Mouse (Mus musculus) liver, embryonic 12.5 days (tissue): ENCODE measurements around the gene Gucy1a1. TPM values are rescaled to one million over a fixed set of nuclear protein-coding genes. Genes with fewer than 3 reads are reported as not detected.
A peak's percentile ranks its signal among the peaks of the same experiment; 100 is the strongest.

Source experiments
- ATAC-seq: fragments of 200-750 bp; cut with Nextera tagmentation; 2 replicates; pipeline ENCODE4 v1.8.0; 2017; ENCODE audit warnings: moderate number of reproducible peaks, mild to moderate bottlenecking, moderate library complexity
- H3K27ac ChIP-seq: fragments of 300-500 bp; sonication (generic); 2 replicates; pipeline ENCODE4 v1.5.1; 2016; ENCODE audit warnings: mild to moderate bottlenecking
- H3K27me3 ChIP-seq: fragments of 300-500 bp; sonication (generic); replicated peaks from 2 replicates; pipeline ENCODE4 v1.6.1; 2016; ENCODE audit warnings: mild to moderate bottlenecking, moderate library complexity
- H3K36me3 ChIP-seq: fragments of 300-500 bp; sonication (generic); 2 replicates; pipeline ENCODE4 v1.6.1; 2016; ENCODE audit warnings: mild to moderate bottlenecking, moderate library complexity
- H3K4me1 ChIP-seq: fragments of 300-500 bp; sonication (generic); 2 replicates; pipeline ENCODE4 v1.6.1; 2016
- H3K4me2 ChIP-seq: fragments of 300-500 bp; sonication (generic); 2 replicates; pipeline ENCODE4 v1.6.1; 2016; ENCODE audit warnings: mild to moderate bottlenecking, moderate library complexity
- H3K4me3 ChIP-seq: fragments of 300-500 bp; sonication (generic); 2 replicates; pipeline ENCODE4 v1.5.1; 2016; ENCODE audit warnings: mild to moderate bottlenecking, moderate library complexity
- H3K9ac ChIP-seq: fragments of 300-500 bp; sonication (generic); 2 replicates; pipeline ENCODE4 v1.6.1; 2016; ENCODE audit warnings: mild to moderate bottlenecking, moderate library complexity
- H3K9me3 ChIP-seq: fragments of 300-500 bp; sonication (generic); replicated peaks from 2 replicates; pipeline ENCODE4 v1.6.1; 2016; ENCODE audit warnings: mild to moderate bottlenecking, moderate library complexity
- WGBS: fragments of 180-500 bp; shearing (Covaris S2); methylation state at CpG from one replicate; pipeline ENCODE4 v1.1.7; 2016; ENCODE audit not compliant: insufficient replicate concordance; 5-methylcytosine and 5-hydroxymethylcytosine counted together
- polyA plus RNA-seq: library from polyadenylated mRNA; unstranded; fragments of >200 nt; fragmentation: Nextera tagmentation; extraction: Ambion mirVana; gene quantifications from 2 replicates; pipeline ENCODE4 v1.2.1, GENCODE M21; 2016

Gucy1a1 gene
- polyA plus RNA-seq, 1 experiment from 2014 or later: 9.8 TPM

DNA sequence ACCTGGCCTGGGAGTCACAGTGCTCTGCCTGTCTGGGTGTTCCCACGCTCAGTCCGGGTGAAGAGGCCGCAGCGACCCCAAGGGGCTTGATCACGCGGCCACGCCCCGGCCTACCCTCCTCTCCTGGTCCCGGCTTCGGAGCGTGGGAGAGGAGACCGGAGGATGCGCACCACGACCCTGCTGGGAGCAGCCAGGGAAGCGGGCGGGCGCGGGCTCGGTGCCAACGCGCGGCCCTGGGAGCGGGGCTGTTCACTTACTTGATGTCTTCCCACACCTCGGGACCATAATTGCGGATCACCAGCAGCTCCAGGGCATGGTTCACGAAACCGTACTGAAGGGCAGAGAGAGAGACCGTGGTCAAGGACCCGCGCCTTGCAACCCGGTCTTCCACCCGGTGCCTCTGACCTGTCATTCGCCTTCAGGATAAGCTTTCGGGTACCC, 71.8 kb downstream of the Gucy1a1 start:
- Histone ChIP-seq H3K9me3 (no peaks in the 10 kb centered on the region), H3K27me3 (peaks cover 27% of the 10 kb centered on the region), H3K4me2 (peak overlapping the region; percentile 58), H3K36me3 (no peaks in the 10 kb centered on the region), H3K4me3 (peak overlapping the region; percentile 50), H3K27ac (peak overlapping the region; percentile 40; the same call in 1 of the 2 replicates), H3K9ac (peak overlapping the region; percentile 39; the same call in 1 of the 2 replicates), H3K4me1 (no peaks in the 10 kb centered on the region)
- no peak for ATAC-seq
- WGBS: 2% methylated on average over 34 of the region's 34 CpGs

DNA sequence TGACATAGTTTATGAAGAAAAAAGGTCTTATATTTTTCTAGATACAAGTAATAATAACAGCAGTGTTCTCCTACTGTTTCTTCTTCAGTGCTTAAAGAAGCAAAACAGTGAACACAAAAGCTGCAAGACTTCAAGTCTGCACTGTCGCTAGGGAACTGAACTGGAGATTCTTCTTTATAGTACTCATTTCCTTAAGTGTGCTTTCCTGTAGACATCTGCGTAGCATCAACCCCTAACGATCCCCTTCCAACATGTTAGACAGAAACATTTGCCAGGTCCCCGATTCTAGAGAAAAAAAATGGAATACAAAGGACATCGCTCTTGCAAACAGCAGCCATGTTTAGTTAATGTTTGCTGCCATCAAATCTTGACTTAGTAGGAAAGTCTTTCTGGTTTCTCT, 77.8 kb downstream of the Gucy1a1 start:
- peaks cover under 1% of the 10 kb centered on the region for H3K27me3 ChIP-seq
- no peak overlapping the region for H3K27ac ChIP-seq
- no peak overlapping the region for H3K4me2 ChIP-seq
- no peaks in the 10 kb centered on the region for H3K9me3 ChIP-seq
- H3K9ac ChIP-seq: no peak overlapping the region
- no peak overlapping the region for H3K4me3 ChIP-seq
- H3K4me1 ChIP-seq: no peaks in the 10 kb centered on the region
- 74% methylated on average over 5 of the region's 5 CpGs for WGBS
- H3K36me3 ChIP-seq: no peaks in the 10 kb centered on the region
- no peak for ATAC-seq

GRCm38 (mm10) chr3:82061402-82062180, 84.0 kb downstream of the Gucy1a1 start:
- WGBS: 25% methylated on average over 9 of the region's 9 CpGs
- H3K27ac ChIP-seq: 0 out of 2 replicates have a peak overlapping the region, but pooled peaks have one; percentile 22
- H3K9ac ChIP-seq: no peak overlapping the region
- H3K4me2 ChIP-seq: no peak overlapping the region
- H3K9me3 ChIP-seq: no peaks in the 10 kb centered on the region
- no peak overlapping the region for H3K4me3 ChIP-seq
- peaks cover 16% of the 10 kb centered on the region; the same call in 1 of the 2 replicates for H3K4me1 ChIP-seq
- ATAC-seq: peak; percentile 77
- H3K27me3 ChIP-seq: no peaks in the 10 kb centered on the region
- H3K36me3 ChIP-seq: no peaks in the 10 kb centered on the region

GRCm38 (mm10) chr3:82057201-82057600, 88.4 kb downstream of the Gucy1a1 start:
- H3K4me3 ChIP-seq: no peak overlapping the region
- no peak for ATAC-seq
- no peak overlapping the region for H3K9ac ChIP-seq
- 29% methylated on average over 5 of the region's 5 CpGs for WGBS
- H3K4me2 ChIP-seq: no peak overlapping the region
- peaks cover 16% of the 10 kb centered on the region; the same call in 1 of the 2 replicates for H3K4me1 ChIP-seq
- no peaks in the 10 kb centered on the region for H3K36me3 ChIP-seq
- H3K27me3 ChIP-seq: no peaks in the 10 kb centered on the region
- H3K27ac ChIP-seq: no peak overlapping the region
- no peaks in the 10 kb centered on the region for H3K9me3 ChIP-seq

DNA sequence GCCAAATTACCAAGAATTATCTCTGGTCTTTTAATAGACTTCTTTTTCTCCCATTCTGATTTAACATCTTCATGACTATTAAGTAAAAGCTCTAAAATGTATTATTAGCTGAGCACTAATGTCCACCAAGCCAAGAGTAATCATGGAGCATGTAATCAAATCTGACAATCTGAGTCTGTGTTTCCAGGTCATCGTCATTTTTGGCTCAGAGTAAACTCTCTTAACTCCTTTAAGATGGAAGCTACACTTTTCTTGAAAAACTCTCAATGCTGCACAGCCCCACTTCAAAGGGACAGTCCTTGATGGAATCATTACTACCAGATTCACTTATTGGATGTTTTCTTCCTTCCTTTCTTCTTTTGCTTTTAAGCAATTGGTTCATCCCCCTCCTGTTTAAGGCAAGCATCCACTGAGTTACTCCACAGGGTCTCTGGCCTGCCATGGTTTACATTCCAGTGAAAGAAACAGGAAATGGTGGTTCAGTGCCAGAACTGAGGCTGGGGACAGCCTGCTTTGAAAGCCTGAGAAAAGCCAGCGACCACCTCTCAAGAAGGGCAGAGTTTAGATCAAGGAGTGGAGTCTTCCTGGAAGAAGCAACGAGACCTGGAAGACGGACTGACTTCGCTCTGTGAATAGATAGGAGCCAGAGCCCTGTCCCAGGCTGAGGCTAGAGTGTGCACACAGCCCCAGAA, 91.2 kb downstream of the Gucy1a1 start:
- H3K9me3 ChIP-seq: no peaks in the 10 kb centered on the region
- H3K27me3 ChIP-seq: no peaks in the 10 kb centered on the region
- no peak overlapping the region for H3K9ac ChIP-seq
- ATAC-seq: no peak
- no peak overlapping the region for H3K4me2 ChIP-seq
- H3K4me3 ChIP-seq: no peak overlapping the region
- WGBS: 44% methylated on average over 5 of the region's 5 CpGs
- H3K27ac ChIP-seq: no peak overlapping the region
- no peaks in the 10 kb centered on the region for H3K36me3 ChIP-seq
- H3K4me1 ChIP-seq: no peaks in the 10 kb centered on the region

DNA sequence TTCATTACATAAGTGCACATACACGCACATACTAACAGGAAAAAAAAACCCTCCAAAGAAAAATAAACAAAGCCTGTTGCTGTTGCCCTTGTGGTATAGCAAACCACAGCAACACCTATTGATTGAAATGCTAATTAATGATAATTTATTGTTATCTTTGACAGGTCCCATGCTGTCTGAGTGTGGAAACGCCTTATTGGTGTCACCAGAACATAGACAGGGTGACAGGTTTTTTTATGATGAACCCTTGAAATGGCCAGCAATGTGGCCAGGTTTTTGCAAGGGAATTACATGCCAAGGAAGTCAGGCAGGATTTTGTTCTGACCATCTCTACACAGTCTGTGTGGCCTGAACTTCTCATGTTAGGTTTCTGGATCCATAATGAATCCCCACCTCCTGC, 93.6 kb downstream of the Gucy1a1 start:
- ATAC-seq: no peak
- Histone ChIP-seq H3K36me3 (no peaks in the 10 kb centered on the region), H3K4me3 (no peak overlapping the region), H3K27ac (no peak overlapping the region), H3K9ac (no peak overlapping the region), H3K4me1 (no peaks in the 10 kb centered on the region), H3K9me3 (no peaks in the 10 kb centered on the region), H3K27me3 (no peaks in the 10 kb centered on the region), H3K4me2 (no peak overlapping the region)
- 53% methylated on average over 2 of the region's 2 CpGs for WGBS

DNA sequence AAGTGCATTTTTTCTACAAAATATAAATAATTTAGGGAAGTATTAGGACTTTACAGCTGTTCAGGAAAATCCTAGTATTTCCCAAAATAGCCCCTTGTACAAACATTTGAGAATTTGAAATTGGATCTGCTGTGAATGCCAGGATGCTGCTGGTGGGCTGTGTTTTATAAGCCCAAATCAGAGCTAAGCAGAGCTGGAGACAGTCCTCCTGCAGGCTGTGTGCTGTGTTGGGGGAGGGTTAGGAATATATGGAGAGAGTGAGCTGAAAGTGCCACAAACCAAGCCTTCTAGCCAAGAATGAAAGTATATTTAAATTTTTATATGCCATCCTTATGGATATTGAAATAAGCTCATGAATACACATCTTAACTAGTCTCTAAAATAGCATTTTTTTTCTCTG, 94.1 kb downstream of the Gucy1a1 start:
- Histone ChIP-seq H3K4me3 (no peak overlapping the region), H3K4me1 (no peaks in the 10 kb centered on the region), H3K9ac (no peak overlapping the region), H3K36me3 (no peaks in the 10 kb centered on the region), H3K4me2 (no peak overlapping the region), H3K27me3 (no peaks in the 10 kb centered on the region), H3K9me3 (no peaks in the 10 kb centered on the region), H3K27ac (no peak overlapping the region)
- ATAC-seq: no peak

GRCm38 (mm10) chr3:82048681-82049080, 96.9 kb downstream of the Gucy1a1 start:
- no peak overlapping the region for H3K4me2 ChIP-seq
- H3K9ac ChIP-seq: no peak overlapping the region
- WGBS: 59% methylated on average over 7 of the region's 7 CpGs
- H3K4me3 ChIP-seq: no peak overlapping the region
- no peak overlapping the region for H3K27ac ChIP-seq
- no peak for ATAC-seq
- H3K36me3 ChIP-seq: no peaks in the 10 kb centered on the region
- no peaks in the 10 kb centered on the region for H3K4me1 ChIP-seq
- no peaks in the 10 kb centered on the region for H3K9me3 ChIP-seq
- H3K27me3 ChIP-seq: no peaks in the 10 kb centered on the region

GRCm38 (mm10) chr3:82048078-82048477, 97.5 kb downstream of the Gucy1a1 start:
- Histone ChIP-seq H3K4me2 (no peak overlapping the region), H3K27ac (no peak overlapping the region), H3K9ac (no peak overlapping the region), H3K9me3 (no peaks in the 10 kb centered on the region), H3K36me3 (no peaks in the 10 kb centered on the region), H3K27me3 (no peaks in the 10 kb centered on the region), H3K4me1 (no peaks in the 10 kb centered on the region), H3K4me3 (no peak overlapping the region)
- ATAC-seq: no peak
- WGBS: 58% methylated on average over 4 of the region's 4 CpGs

- no peaks in the 10 kb centered on the region for H3K27me3 ChIP-seq
- no peak overlapping the region for H3K4me2 ChIP-seq
- no peak overlapping the region for H3K9ac ChIP-seq
- no peaks in the 10 kb centered on the region for H3K4me1 ChIP-seq
- no peaks in the 10 kb centered on the region for H3K9me3 ChIP-seq
- no peak overlapping the region for H3K4me3 ChIP-seq
- WGBS: 31% methylated on average over 8 of the region's 8 CpGs
- H3K36me3 ChIP-seq: no peaks in the 10 kb centered on the region
- no peak for ATAC-seq
- no peak overlapping the region for H3K27ac ChIP-seq
Observed at GRCm38 (mm10) chr3:82047100-82047753, 98.4 kb downstream of the Gucy1a1 start.

GRCm38 (mm10) chr3:82046087-82046486, 99.5 kb downstream of the Gucy1a1 start:
- no peak overlapping the region for H3K4me2 ChIP-seq
- H3K9ac ChIP-seq: no peak overlapping the region
- H3K36me3 ChIP-seq: no peaks in the 10 kb centered on the region
- no peaks in the 10 kb centered on the region for H3K27me3 ChIP-seq
- H3K4me1 ChIP-seq: no peaks in the 10 kb centered on the region
- ATAC-seq: no peak
- WGBS: 68% methylated on average over 8 of the region's 8 CpGs
- no peak overlapping the region for H3K27ac ChIP-seq
- H3K9me3 ChIP-seq: no peaks in the 10 kb centered on the region
- H3K4me3 ChIP-seq: no peak overlapping the region

- no peaks in the 10 kb centered on the region for H3K9me3 ChIP-seq
- 82% methylated on average over 5 of the region's 5 CpGs for WGBS
Observed at GRCm38 (mm10) chr3:82044902-82045301, 100.7 kb downstream of the Gucy1a1 start.

More at GRCm38 (mm10) chr3:82044902-82045301, 100.7 kb downstream of the Gucy1a1 start:
- no peak for ATAC-seq
- Histone ChIP-seq H3K4me3 (no peak overlapping the region), H3K9ac (no peak overlapping the region), H3K36me3 (no peaks in the 10 kb centered on the region), H3K27me3 (no peaks in the 10 kb centered on the region), H3K4me2 (no peak overlapping the region), H3K4me1 (no peaks in the 10 kb centered on the region), H3K27ac (no peak overlapping the region)
